Mouse (Mus musculus) right cerebral cortex, postnatal 36 days (tissue): Measurements from ENCODE around the gene Tcf19.
"Not testable (repeated sequence)": the region's sequence is repeated elsewhere in the genome, so short reads cannot be mapped to it uniquely, and the experiment has no call there.

ENCODE experiments used
- DNase-seq, 2 experiments: peaks; one replicate each; pipeline ENCODE4 v3.0.0; 2022; ENCODE audit warnings: low spot score in 2 of 2, mixed read lengths in 1 of 2

Tcf19 gene

GRCm38 (mm10) chr17:35532901-35533300 is 16.3 kb upstream of the Tcf19 start, which contains the start of gene Psors1c2:
Psors1c2 (plus strand) TSS chr17:35533201.
- no peak for DNase-seq

DNA sequence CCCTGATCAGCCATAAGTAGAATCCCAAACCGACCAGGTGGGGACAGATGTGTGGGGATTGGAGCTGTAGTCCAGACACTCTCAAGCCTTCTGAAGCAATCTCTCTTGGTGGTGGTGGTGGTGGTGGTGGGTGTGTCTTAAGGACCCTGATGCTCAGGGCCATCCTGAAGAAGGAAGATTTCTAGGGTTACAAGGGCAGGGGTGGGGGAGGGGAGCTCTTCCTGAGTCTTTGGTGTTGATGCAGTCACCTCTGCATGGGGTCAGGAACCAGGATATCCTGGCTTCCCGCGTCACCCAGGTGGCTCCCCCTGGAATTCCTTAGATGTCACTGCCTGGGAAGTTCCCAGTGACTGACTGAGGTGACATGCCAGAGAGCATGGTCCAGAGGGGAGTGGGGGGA is 15.7 kb upstream of the Tcf19 start:
- DNase-seq: no peak

DNA sequence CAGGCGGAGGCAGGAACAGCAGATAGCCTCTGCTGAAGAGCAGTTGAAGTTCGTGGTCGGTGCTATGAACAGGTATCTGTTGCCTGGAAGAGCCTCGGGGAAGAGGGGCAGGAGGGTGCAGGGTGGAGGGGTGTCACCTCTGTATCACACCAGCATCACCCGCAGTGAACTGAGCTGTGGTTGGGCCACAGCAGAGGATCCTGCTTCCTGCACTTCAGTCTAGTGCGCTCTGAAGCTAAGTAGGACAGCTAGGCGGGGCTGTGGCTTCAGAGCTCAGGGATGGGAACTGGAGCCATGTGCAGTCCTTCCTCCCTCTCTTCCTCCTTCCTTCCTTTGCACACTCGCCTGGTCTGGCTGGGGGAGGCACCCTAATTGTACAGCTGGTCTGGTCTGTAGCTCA is 10.0 kb upstream of the Tcf19 start:
- DNase-seq: no peak

DNA sequence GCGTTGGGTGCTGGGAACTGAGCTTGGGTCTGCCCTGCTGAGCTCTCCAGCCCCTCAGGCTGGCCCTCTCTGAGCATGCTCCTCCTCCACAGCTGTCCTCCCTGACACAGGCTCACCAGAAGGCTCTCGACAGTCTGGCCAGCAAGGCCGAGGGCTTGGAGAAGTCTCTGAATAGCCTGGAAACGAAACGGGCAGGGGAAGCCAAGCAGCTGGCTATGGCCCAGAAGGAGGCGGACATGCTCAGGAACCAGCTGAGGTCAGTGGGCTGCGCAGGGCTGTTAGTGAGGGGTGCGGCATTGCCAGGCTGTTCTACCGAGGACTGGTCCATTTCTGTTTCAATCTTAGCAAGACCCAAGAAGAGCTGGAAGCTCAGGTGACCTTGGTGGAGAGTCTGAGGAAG is 7.7 kb upstream of the Tcf19 start:
- no peak for DNase-seq

DNA sequence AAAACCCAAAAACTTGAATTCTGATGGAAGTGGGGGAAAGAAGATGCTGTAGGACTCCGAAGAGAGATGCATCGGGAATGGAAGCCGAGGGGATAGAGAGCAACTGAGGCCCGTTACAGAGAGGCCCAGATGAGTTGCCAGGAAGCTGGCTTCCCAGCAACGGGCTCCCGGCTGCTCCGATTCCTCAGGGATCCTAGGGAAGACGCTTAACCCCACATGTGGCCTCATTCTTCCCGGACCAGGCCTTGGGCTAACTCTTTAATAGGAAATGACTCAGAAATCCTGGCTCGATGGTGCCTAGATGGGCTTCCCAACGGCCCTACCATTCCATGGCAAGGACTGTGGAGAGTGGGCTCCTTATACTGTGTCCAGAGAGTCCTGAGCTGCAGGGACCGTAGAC is 902 bp upstream of the Tcf19 start:
- DNase-seq: no peak

- DNase-seq: no peak
Observed at GRCm38 (mm10) chr17:35515911-35516640, 548 bp downstream of the Tcf19 start.

DNA sequence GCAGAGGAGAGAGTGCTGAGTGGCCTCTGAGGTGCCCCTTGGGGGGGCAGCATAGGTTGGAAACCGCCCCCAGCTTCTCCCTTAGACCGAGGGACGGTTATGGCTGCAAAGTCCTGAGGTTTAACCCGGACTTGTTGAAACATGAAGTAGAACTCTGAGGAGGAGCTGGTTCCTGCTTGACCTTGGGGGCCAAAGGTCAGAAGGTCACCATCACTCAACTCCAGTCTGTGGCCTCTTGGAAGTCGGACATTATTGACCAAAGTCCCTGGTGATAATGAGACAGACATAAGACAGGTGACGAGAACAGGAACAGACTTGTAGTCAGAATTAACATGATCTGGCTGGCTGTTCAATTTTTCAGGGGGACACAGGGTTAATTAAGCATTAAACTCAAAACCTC is 1.9 kb downstream of the Tcf19 start:
- no peak for DNase-seq

- no peak for DNase-seq
Observed at GRCm38 (mm10) chr17:35513886-35514285, 2.7 kb downstream of the Tcf19 start.

DNA sequence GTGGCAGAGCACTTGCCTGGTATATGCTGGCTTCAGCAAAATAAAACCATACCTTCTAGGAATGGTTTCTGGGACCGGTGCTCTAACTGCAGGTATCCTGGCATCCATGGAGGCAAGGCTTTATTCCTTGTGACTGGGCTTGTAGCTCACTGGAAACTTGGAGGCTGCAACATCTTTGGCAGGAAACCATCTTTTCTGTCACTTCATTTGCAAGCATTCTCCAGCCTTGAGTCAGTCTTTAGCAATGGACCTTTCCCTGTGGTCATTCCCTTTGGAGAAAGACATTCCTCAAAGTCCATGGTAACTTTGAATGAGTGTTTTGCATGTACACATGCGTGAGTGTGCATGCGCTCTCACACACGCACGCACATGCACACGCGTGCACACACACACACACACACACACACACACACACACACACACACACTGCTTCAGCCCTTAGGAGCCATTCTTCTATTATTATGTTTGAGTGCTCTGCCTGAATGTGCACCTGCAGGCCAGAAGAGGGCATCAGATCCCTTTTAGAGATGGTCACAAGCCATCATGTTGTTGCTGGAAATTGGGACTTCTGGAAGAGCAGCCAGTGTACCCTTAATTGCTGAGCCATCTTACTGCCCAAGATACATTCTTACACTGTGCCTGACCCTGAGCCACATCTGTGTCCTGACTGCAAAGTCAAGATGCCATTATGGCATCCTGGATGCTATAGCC is 3.6 kb downstream of the Tcf19 start:
- no peak for DNase-seq

- no peak for DNase-seq
Observed at GRCm38 (mm10) chr17:35509284-35509683, 7.3 kb downstream of the Tcf19 start.

- DNase-seq: not testable (repeated sequence)
Observed at GRCm38 (mm10) chr17:35508279-35508678, 8.3 kb downstream of the Tcf19 start.

DNA sequence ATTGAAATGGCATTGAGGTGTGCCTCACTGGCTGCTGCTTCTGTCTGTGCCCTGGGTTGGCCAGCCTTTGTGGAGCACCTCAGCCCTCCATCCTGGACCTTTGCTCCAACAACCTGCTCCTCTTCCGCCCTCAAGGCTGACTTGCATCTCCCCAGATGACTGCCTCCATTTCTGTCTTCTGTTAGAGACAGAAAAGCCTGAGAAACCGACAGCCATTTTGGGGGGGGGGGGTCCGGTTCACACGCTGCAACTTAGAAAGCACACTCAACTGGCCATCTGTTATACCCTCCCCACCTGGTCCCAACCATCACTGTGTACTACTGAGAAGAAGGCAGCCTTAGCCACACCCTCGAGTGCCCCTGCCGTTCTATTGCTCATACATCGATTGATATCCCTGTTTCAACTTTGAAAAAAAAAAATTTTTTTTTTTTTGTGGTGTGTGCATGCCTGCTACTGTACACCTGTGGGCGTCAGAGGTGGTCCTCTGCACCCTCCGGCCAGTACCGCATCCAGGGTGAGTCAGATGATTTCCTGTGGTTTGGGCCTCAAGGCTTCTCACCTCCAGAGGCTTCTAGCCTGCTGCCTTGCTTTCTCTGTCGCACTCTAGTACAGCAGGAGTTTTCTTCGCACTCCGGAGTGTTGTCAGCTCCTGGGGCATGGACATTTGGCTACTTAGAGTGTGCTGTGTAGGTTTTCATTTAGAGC is 8.9 kb downstream of the Tcf19 start:
- no peak for DNase-seq

- no peak for DNase-seq
Observed at GRCm38 (mm10) chr17:35506881-35507280, 9.7 kb downstream of the Tcf19 start.

GRCm38 (mm10) chr17:35505776-35506175 is 10.8 kb downstream of the Tcf19 start, which contains the start of gene Pou5f1:
Pou5f1 (plus strand) TSS chr17:35506018.
- no peak for DNase-seq

DNA sequence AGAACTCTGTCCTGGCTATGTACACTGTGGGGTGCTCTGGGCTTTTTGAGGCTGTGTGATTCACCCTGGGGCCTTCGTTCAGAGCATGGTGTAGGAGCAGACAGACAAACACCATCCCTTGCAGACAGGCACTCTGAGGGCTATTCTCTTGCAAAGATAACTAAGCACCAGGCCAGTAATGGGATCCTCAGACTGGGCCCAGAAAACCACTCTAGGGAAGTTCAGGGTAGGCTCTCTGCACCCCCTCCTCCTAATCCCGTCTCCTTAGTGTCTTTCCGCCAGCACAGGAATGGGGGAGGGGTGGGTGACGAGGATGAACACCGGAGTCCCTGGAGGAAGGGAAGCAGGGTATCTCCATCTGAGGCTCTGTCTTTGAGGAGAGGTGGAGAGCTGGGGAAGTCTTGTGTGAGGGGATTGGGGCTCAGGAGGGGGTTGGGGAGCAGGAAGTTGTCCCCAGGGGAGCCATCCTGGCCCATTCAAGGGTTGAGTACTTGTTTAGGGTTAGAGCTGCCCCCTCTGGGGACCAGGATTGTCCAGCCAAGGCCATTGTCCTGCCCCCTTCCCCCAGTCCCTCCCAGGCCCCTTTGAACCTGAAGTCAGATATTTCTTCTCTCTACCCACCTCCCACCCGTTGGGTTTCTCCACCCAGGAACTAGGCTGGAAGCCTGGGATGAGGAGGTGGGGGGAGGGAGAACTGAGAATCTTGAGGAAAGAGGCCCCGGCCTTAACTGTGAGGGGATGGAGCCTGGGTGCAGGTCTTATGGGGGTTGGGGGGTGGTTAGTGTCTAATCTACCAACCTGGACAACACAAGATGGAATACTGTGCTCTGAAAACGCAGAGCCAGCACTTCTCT is 11.8 kb downstream of the Tcf19 start:
- no peak for DNase-seq

DNA sequence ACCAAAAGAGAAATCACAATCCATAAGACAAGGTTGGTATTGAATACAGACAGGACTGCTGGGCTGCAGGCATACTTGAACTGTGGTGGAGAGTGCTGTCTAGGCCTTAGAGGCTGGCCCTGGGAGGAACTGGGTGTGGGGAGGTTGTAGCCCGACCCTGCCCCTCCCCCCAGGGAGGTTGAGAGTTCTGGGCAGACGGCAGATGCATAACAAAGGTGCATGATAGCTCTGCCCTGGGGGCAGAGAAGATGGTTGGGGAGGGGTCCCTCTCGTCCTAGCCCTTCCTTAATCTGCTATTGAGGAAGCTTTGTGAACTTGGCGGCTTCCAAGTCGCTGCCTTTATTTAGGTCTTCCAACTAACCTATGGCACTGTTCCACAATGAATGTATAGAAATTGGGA is 12.8 kb downstream of the Tcf19 start:
- no peak for DNase-seq

DNA sequence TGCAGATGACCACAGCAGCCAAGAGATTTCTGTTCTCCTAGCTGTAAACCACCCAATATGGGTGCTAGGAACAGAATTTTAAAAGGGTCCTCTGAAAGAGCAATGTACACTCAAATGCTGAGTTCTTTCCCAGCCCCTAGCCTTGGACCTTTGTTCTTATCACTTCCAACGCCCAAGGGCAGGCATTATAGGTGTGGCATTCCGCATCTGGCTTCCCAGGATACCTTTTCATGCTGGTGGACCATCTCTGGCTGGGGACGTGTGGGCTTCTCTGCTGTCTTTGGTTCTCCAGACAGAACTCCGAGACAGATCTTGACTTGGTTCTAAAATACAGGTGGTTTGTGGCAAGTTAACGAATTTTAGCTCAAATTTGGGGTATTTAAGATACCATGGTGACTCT is 13.9 kb downstream of the Tcf19 start:
- DNase-seq: no peak

- DNase-seq: no peak
Observed at GRCm38 (mm10) chr17:35502226-35502625, 14.4 kb downstream of the Tcf19 start.

DNA sequence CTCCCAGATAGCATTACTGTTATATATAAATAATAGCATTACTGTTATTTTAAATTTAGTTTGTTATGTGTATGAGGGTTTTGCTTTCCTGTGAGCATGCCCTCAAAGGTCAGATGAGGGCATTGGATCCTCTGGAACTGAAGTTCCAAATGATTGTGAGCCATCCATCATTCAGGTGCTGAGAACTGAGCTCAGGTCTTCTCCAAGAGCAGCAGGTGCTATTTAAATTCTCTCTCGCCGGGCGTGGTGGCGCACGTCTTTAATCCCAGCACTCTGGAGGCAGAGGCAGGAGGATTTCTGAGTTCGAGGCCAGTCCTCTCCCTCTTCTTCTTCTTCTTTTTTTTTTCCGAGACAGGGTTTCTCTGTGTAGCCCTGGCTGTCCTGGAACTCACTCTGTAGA is 19.5 kb downstream of the Tcf19 start:
- no peak for DNase-seq

DNA sequence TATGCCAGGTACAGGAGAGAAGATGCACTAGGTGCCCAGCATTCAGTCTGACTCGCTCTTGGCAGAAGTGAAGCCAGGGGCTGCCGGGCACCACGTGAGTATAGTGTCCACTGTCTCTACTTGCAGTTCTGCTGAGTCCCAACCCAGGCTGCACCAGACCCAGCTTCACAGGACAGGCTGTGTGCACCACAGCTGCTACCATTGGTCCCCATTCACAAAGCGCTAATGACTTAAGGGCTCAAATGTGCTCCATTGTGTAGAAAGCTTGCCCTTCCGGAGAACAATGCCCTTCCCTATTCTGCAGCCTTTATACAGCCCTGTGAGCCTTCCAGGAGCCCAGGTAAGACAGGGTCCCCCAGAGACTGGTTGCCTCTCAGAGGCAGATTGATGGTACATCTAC is 26.3 kb downstream of the Tcf19 start:
- no peak for DNase-seq

GRCm38 (mm10) chr17:35488041-35488440 is 28.6 kb downstream of the Tcf19 start:
- DNase-seq: no peak

DNA sequence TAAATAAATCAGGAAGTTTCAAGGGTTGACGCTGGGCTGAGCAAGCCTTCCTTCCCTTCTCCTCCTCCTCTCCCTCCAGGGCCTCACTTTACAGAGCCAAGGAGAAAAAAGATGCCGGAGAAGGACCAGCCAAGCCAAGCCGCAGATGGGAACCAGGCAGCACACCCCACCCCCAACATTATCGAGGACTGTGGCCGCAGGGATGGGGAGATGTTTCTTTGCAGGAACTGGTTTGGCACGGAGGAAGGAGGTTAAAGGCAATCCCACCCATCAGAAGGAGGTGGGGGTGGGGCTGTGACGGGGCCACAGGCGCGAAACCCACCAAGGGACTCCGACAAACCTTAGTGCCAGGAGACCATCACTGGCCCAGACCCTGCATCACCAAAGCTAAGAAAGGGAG is 29.9 kb downstream of the Tcf19 start:
- no peak for DNase-seq
